Mouse (Mus musculus): ENCODE measurements around the gene Tns2. TPM values are rescaled to one million over a fixed set of nuclear protein-coding genes. Genes with fewer than 3 reads are reported as not detected.

Gene Tns2
- total and polyA plus RNA-seq, 3 experiments, result 114 to 184 (median 130) TPM

GRCm38 (mm10) chr15:102108651-102109525 is 8.7 kb downstream of the Tns2 start:
- Histone ChIP-seq H3K27me3 (ENCODE audit: control insufficient read depth, insufficient read depth, low read length) (no peaks in the 10 kb centered on the region), H3K36me3 (ENCODE audit: control insufficient read depth, insufficient read depth, low read length) (peaks cover 41% of the 10 kb centered on the region), H3K4me3 (no peak overlapping the region), H3K9ac (ENCODE audit: low read depth, low read length) (0 out of 2 replicates have a peak overlapping the region, but pooled peaks have one; percentile 20), H3K4me1 (ENCODE audit: control insufficient read depth, insufficient read depth, low read length) (peaks cover 26% of the 10 kb centered on the region), H3K79me2 (replicated peaks; ENCODE audit: control insufficient read depth, insufficient read depth, low read length) (no peaks in the 10 kb centered on the region), H3K27ac (peak overlapping the region; percentile 22; the same call in 1 of the 2 replicates)
- intact Hi-C loops (cut with DNase I), result loop anchor here (2.0 to 10.0 kb wide), 2 partner anchors 38 to 296 kb away; partner anchors contain the start of gene Sp1
- DNase-seq, result peak; percentile 79 to 80
- no peak for TF ChIP-seq POLR2A (IDR thresholded peaks at IDR 0.05; ENCODE audit: insufficient read depth, low read depth, low read length)
- TF ChIP-seq CTCF (IDR thresholded peaks at IDR 0.05), result peak; percentile 88
- TF ChIP-seq EP300 (IDR thresholded peaks at IDR 0.05; ENCODE audit: insufficient read depth, low read depth, low read length), result peak; percentile 62
- WGBS, result 41% methylated on average over 18 of the region's 18 CpGs

- peaks cover 49% of the 10 kb centered on the region for H3K36me3 ChIP-seq (ENCODE audit: control insufficient read depth, insufficient read depth, low read length)
Observed at GRCm38 (mm10) chr15:102110271-102110670, 10.1 kb downstream of the Tns2 start.

GRCm38 (mm10) chr15:102110701-102111494 is 10.7 kb downstream of the Tns2 start:
- no peaks in the 10 kb centered on the region for H3K27me3 ChIP-seq (ENCODE audit: control insufficient read depth, insufficient read depth, low read length)
- DNase-seq, result peak in 1 of 2 experiments; percentile 29
- H3K4me3 ChIP-seq, result no peak overlapping the region
- no peak for TF ChIP-seq POLR2A (IDR thresholded peaks at IDR 0.05; ENCODE audit: insufficient read depth, low read depth, low read length)
- H3K4me1 ChIP-seq (ENCODE audit: control insufficient read depth, insufficient read depth, low read length), result peaks cover 26% of the 10 kb centered on the region
- no peak overlapping the region for H3K9ac ChIP-seq (ENCODE audit: low read depth, low read length)
- peaks cover 50% of the 10 kb centered on the region for H3K36me3 ChIP-seq (ENCODE audit: control insufficient read depth, insufficient read depth, low read length)
- H3K79me2 ChIP-seq (replicated peaks; ENCODE audit: control insufficient read depth, insufficient read depth, low read length), result no peaks in the 10 kb centered on the region
- intact Hi-C loops (cut with DNase I), result loop anchor here (10.0 kb wide), 1 partner anchor 114 kb away; no protein-coding TSS in a partner anchor
- 76% methylated on average over 29 of the region's 29 CpGs for WGBS
- no peak overlapping the region for H3K27ac ChIP-seq

More at GRCm38 (mm10) chr15:102110271-102110670, 10.1 kb downstream of the Tns2 start:
- intact Hi-C loops (cut with DNase I), result loop anchor here (10.0 kb wide), 1 partner anchor 115 kb away; no protein-coding TSS in a partner anchor
- 90% methylated on average over 7 of the region's 7 CpGs for WGBS
- DNase-seq, result peak in 1 of 2 experiments; percentile 31
- H3K9ac ChIP-seq (ENCODE audit: low read depth, low read length), result no peak overlapping the region
- H3K27ac ChIP-seq, result no peak overlapping the region
- no peaks in the 10 kb centered on the region for H3K27me3 ChIP-seq (ENCODE audit: control insufficient read depth, insufficient read depth, low read length)
- H3K4me1 ChIP-seq (ENCODE audit: control insufficient read depth, insufficient read depth, low read length), result peaks cover 27% of the 10 kb centered on the region
- TF ChIP-seq CTCF (IDR thresholded peaks at IDR 0.05) (no peak), POLR2A (IDR thresholded peaks at IDR 0.05; ENCODE audit: insufficient read depth, low read depth, low read length) (no peak), EP300 (IDR thresholded peaks at IDR 0.05; ENCODE audit: insufficient read depth, low read depth, low read length) (no peak)
- no peak overlapping the region for H3K4me3 ChIP-seq
- H3K79me2 ChIP-seq (replicated peaks; ENCODE audit: control insufficient read depth, insufficient read depth, low read length), result no peaks in the 10 kb centered on the region

- Histone ChIP-seq H3K4me1 (ENCODE audit: control insufficient read depth, insufficient read depth, low read length) (peaks cover 24% of the 10 kb centered on the region), H3K27ac (no peak overlapping the region), H3K36me3 (ENCODE audit: control insufficient read depth, insufficient read depth, low read length) (peaks cover 52% of the 10 kb centered on the region), H3K79me2 (replicated peaks; ENCODE audit: control insufficient read depth, insufficient read depth, low read length) (no peaks in the 10 kb centered on the region), H3K27me3 (ENCODE audit: control insufficient read depth, insufficient read depth, low read length) (no peaks in the 10 kb centered on the region), H3K9ac (ENCODE audit: low read depth, low read length) (no peak overlapping the region), H3K4me3 (no peak overlapping the region)
- 57% methylated on average over 11 of the region's 11 CpGs for WGBS
- peak; percentile 26 to 53 for DNase-seq
- TF ChIP-seq CTCF (IDR thresholded peaks at IDR 0.05) (no peak), POLR2A (IDR thresholded peaks at IDR 0.05; ENCODE audit: insufficient read depth, low read depth, low read length) (no peak), EP300 (IDR thresholded peaks at IDR 0.05; ENCODE audit: insufficient read depth, low read depth, low read length) (no peak)
- intact Hi-C loops (cut with DNase I), result loop anchor here (10.0 kb wide), 1 partner anchor 113 kb away; no protein-coding TSS in a partner anchor
Observed at GRCm38 (mm10) chr15:102111495-102111829, 11.2 kb downstream of the Tns2 start.

- peaks cover 50% of the 10 kb centered on the region for H3K36me3 ChIP-seq (ENCODE audit: control insufficient read depth, insufficient read depth, low read length)
- no peak overlapping the region for H3K4me3 ChIP-seq
- H3K79me2 ChIP-seq (replicated peaks; ENCODE audit: control insufficient read depth, insufficient read depth, low read length), result no peaks in the 10 kb centered on the region
- no peaks in the 10 kb centered on the region for H3K27me3 ChIP-seq (ENCODE audit: control insufficient read depth, insufficient read depth, low read length)
- peaks cover 27% of the 10 kb centered on the region for H3K4me1 ChIP-seq (ENCODE audit: control insufficient read depth, insufficient read depth, low read length)
- H3K9ac ChIP-seq (ENCODE audit: low read depth, low read length), result no peak overlapping the region
- TF ChIP-seq POLR2A (IDR thresholded peaks at IDR 0.05; ENCODE audit: insufficient read depth, low read depth, low read length) (no peak), CTCF (IDR thresholded peaks at IDR 0.05) (no peak), EP300 (IDR thresholded peaks at IDR 0.05; ENCODE audit: insufficient read depth, low read depth, low read length) (no peak)
- H3K27ac ChIP-seq, result no peak overlapping the region
- peak in 1 of 2 experiments; percentile 34 for DNase-seq
- 90% methylated on average over 6 of the region's 6 CpGs for WGBS
- intact Hi-C loops (cut with DNase I), result loop anchor here (10.0 kb wide), 1 partner anchor 113 kb away; no protein-coding TSS in a partner anchor
Observed at GRCm38 (mm10) chr15:102112181-102112580, 12.0 kb downstream of the Tns2 start.
